8 mouse cellular contexts compared by ENCODE assay signal in the genomic region with DNA sequence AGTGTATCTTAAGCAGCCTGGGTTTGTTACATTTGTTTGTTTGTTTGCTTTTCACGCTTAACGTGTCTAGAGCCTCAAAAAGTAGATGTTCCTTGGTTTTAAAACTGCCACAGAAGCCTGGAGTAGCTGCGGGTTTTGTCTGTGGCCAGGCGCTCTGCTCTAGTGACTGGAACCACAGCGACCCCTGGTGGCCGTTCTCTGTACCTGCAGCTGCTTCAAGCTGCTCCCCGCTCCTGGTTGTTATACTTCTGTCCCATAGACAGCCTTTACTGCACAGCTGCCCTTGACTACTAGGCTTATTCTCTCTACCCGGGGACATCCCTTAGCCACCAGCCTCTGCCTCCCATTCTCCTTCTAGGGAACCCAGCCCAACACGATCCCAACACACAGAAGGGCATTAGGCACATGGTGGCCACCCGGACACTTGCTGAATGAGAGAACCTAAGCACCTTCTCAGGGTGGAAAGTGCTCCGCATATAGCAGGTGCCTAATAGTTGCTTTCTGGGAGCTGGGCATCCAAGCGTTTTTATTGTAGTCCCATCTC.
DNase-seq lines count a peak whose midpoint lies in the region; ATAC-seq and TF ChIP-seq lines count a peak whose summit lies in the region.

No protein-coding gene starts in this region.

- H3K27ac ChIP-seq in midbrain, embryonic 10.5 days (replicated peaks): no peak overlapping the region
- no peak overlapping the region for H3K27ac ChIP-seq in midbrain, embryonic 15.5 days
- H3K27ac ChIP-seq in intestine, embryonic 15.5 days: no peak overlapping the region
- no peak overlapping the region for H3K27ac ChIP-seq in limb, embryonic 13.5 days
- no peak overlapping the region for H3K27ac ChIP-seq in neural tube, embryonic 11.5 days (ENCODE audit: low read depth, low read length)
- no peak overlapping the region for H3K27ac ChIP-seq in thymus, adult 2 months (ENCODE audit: control insufficient read depth, insufficient read depth, low read length)

- TF ChIP-seq POLR2A in brain, embryonic 14.5 days (IDR thresholded peaks at IDR 0.05; ENCODE audit: borderline replicate concordance, extremely low read depth, insufficient read depth, insufficient read length, poor library complexity, severe bottlenecking): no peak
- TF ChIP-seq POLR2A in thymus, adult 2 months (IDR thresholded peaks at IDR 0.05; ENCODE audit: control insufficient read depth, extremely low read depth, insufficient read depth, low read length, poor library complexity): no peak

- ATAC-seq in midbrain, embryonic 15.5 days (replicated peaks): no peak
- peak; percentile 67 for ATAC-seq in erythroblast, adult 5-6 weeks (replicated peaks; ENCODE audit: low FRiP score, poor library complexity, severe bottlenecking)
- ATAC-seq in intestine, embryonic 15.5 days: peak; percentile 9; the same call in 1 of the 2 replicates
- 0 out of 2 replicates have a peak, but pooled peaks have one; percentile 38 for ATAC-seq in limb, embryonic 13.5 days (ENCODE audit: low FRiP score, low read depth)
- ATAC-seq in neural tube, embryonic 11.5 days (ENCODE audit: insufficient read depth, low FRiP score, low TSS enrichment): no peak

- H3K4me2 ChIP-seq in midbrain, embryonic 15.5 days: no peak overlapping the region
- no peak overlapping the region for H3K4me2 ChIP-seq in intestine, embryonic 15.5 days (replicated peaks)
- no peak overlapping the region for H3K4me2 ChIP-seq in limb, embryonic 13.5 days (replicated peaks)
- no peak overlapping the region for H3K4me2 ChIP-seq in neural tube, embryonic 11.5 days (ENCODE audit: low read depth)

- DNase-seq in midbrain, embryonic 10.5 days (ENCODE audit: low spot score): peak; percentile 80
- peak; percentile 91 for DNase-seq in brain, embryonic 14.5 days (ENCODE audit: low read depth)
- DNase-seq in neural tube, embryonic 11.5 days (ENCODE audit: low spot score): peak; percentile 84
- peak; percentile 57 for DNase-seq in thymus, adult 2 months

- 19% methylated on average over 12 of the region's 12 CpGs for WGBS in midbrain, embryonic 10.5 days
- WGBS in midbrain, embryonic 15.5 days: 15% methylated on average over 12 of the region's 12 CpGs
- 17% methylated on average over 12 of the region's 12 CpGs for WGBS in intestine, embryonic 15.5 days
- 17% methylated on average over 12 of the region's 12 CpGs for WGBS in limb, embryonic 13.5 days
- WGBS in neural tube, embryonic 11.5 days: 20% methylated on average over 12 of the region's 12 CpGs
- WGBS in thymus, adult 2 months: 19% methylated on average over 12 of the region's 12 CpGs

- peaks cover 35% of the 10 kb centered on the region for H3K4me1 ChIP-seq in midbrain, embryonic 10.5 days
- peaks cover 34% of the 10 kb centered on the region for H3K4me1 ChIP-seq in midbrain, embryonic 15.5 days
- peaks cover 17% of the 10 kb centered on the region for H3K4me1 ChIP-seq in intestine, embryonic 15.5 days (replicated peaks)
- peaks cover 37% of the 10 kb centered on the region for H3K4me1 ChIP-seq in limb, embryonic 13.5 days
- peaks cover 12% of the 10 kb centered on the region for H3K4me1 ChIP-seq in neural tube, embryonic 11.5 days (ENCODE audit: control insufficient read depth, insufficient read depth, low read length)
- H3K4me1 ChIP-seq in thymus, adult 2 months (replicated peaks; ENCODE audit: control insufficient read depth, insufficient read depth, low read length): peaks cover 3% of the 10 kb centered on the region; the same call in 1 of the 2 replicates

- H3K27me3 ChIP-seq in midbrain, embryonic 10.5 days (ENCODE audit: low read depth, poor library complexity, severe bottlenecking): no peaks in the 10 kb centered on the region; the same call in 1 of the 2 replicates
- H3K27me3 ChIP-seq in midbrain, embryonic 15.5 days (replicated peaks): no peaks in the 10 kb centered on the region
- H3K27me3 ChIP-seq in intestine, embryonic 15.5 days (replicated peaks): 0 out of 2 replicates have a peak, but pooled peaks cover 4% of the 10 kb centered on the region
- no peaks in the 10 kb centered on the region for H3K27me3 ChIP-seq in limb, embryonic 13.5 days
- H3K27me3 ChIP-seq in neural tube, embryonic 11.5 days (ENCODE audit: control insufficient read depth, insufficient read depth, low read length): no peaks in the 10 kb centered on the region
- no peaks in the 10 kb centered on the region for H3K27me3 ChIP-seq in thymus, adult 2 months (ENCODE audit: control insufficient read depth, insufficient read depth, low read length)

- TF ChIP-seq CTCF in brain, embryonic 14.5 days (IDR thresholded peaks at IDR 0.05; ENCODE audit: borderline replicate concordance, extremely low read depth, insufficient read depth, insufficient read length): peak; percentile 99
- peak; percentile 95 for TF ChIP-seq CTCF in thymus, adult 2 months (IDR thresholded peaks at IDR 0.05; ENCODE audit: borderline replicate concordance, control insufficient read depth, extremely low read depth, insufficient read depth, low read length, poor library complexity)

- H3K9me3 ChIP-seq in midbrain, embryonic 10.5 days (replicated peaks): no peaks in the 10 kb centered on the region
- no peaks in the 10 kb centered on the region for H3K9me3 ChIP-seq in midbrain, embryonic 15.5 days
- H3K9me3 ChIP-seq in intestine, embryonic 15.5 days: no peaks in the 10 kb centered on the region
- no peaks in the 10 kb centered on the region for H3K9me3 ChIP-seq in limb, embryonic 13.5 days
- H3K9me3 ChIP-seq in neural tube, embryonic 11.5 days (ENCODE audit: control insufficient read depth, low read length): no peaks in the 10 kb centered on the region

- H3K36me3 ChIP-seq in midbrain, embryonic 10.5 days: no peaks in the 10 kb centered on the region
- H3K36me3 ChIP-seq in midbrain, embryonic 15.5 days (replicated peaks): no peaks in the 10 kb centered on the region
- no peaks in the 10 kb centered on the region for H3K36me3 ChIP-seq in intestine, embryonic 15.5 days
- H3K36me3 ChIP-seq in limb, embryonic 13.5 days: no peaks in the 10 kb centered on the region
- H3K36me3 ChIP-seq in neural tube, embryonic 11.5 days (ENCODE audit: control insufficient read depth, insufficient read depth, low read length): no peaks in the 10 kb centered on the region
- no peaks in the 10 kb centered on the region for H3K36me3 ChIP-seq in thymus, adult 2 months (ENCODE audit: control insufficient read depth, insufficient read depth, low read length)

- no peak overlapping the region for H3K9ac ChIP-seq in midbrain, embryonic 15.5 days
- H3K9ac ChIP-seq in intestine, embryonic 15.5 days: no peak overlapping the region
- no peak overlapping the region for H3K9ac ChIP-seq in limb, embryonic 13.5 days
- no peak overlapping the region for H3K9ac ChIP-seq in neural tube, embryonic 11.5 days (ENCODE audit: low read length)

- no peak overlapping the region for H3K4me3 ChIP-seq in midbrain, embryonic 10.5 days
- no peak overlapping the region for H3K4me3 ChIP-seq in midbrain, embryonic 15.5 days
- H3K4me3 ChIP-seq in intestine, embryonic 15.5 days (replicated peaks): no peak overlapping the region
- no peak overlapping the region for H3K4me3 ChIP-seq in limb, embryonic 13.5 days
- H3K4me3 ChIP-seq in neural tube, embryonic 11.5 days (ENCODE audit: low read depth, low read length): no peak overlapping the region
- no peak overlapping the region for H3K4me3 ChIP-seq in thymus, adult 2 months (ENCODE audit: control insufficient read depth, insufficient read depth, low read length)

Comparison
In these comparisons a context has a peak if more than half of its experiments do, and no peak if none do; other contexts are left out.
1. ATAC-seq: peak in erythroblast, adult 5-6 weeks (single experiment), intestine, embryonic 15.5 days (single experiment) and limb, embryonic 13.5 days (single experiment); none in midbrain, embryonic 15.5 days (single experiment) and neural tube, embryonic 11.5 days (single experiment).
2. Peak in every context shown above with its lines, with median percentiles within 50 percentile points of each other: DNase-seq.